Mouse (Mus musculus) G1E (cell line): ENCODE data around the gene Mpdu1.

Experiments used
- CTCF ChIP-seq: IDR thresholded peaks from 2 replicates; pipeline ENCODE4 v1.5.1; 2012; ENCODE audit warnings: low read depth, low read length, inconsistent platforms, mixed read lengths
- GATA1 ChIP-seq: IDR thresholded peaks from 2 replicates; pipeline ENCODE4 v1.6.1; 2012; ENCODE audit warnings: borderline replicate concordance, low read length, inconsistent platforms, mixed read lengths
- POLR2AphosphoS5 ChIP-seq: IDR thresholded peaks from 2 replicates; pipeline ENCODE4 v1.6.1; 2012; ENCODE audit warnings: low read depth, low read length, inconsistent platforms; ENCODE audit not compliant: insufficient replicate concordance
- TAL1 ChIP-seq: conservative IDR thresholded peaks from 2 replicates; pipeline ENCODE4 v1.6.1; 2012; ENCODE audit warnings: low read depth, low read length, inconsistent platforms, mixed read lengths

GRCm38 (mm10) chr11:69684936-69685335 lies 22.5 kb upstream of the Mpdu1 start:
- no peak for TF ChIP-seq CTCF
- no peak for TF ChIP-seq GATA1
- TF ChIP-seq TAL1 = no peak
- no peak for TF ChIP-seq POLR2AphosphoS5
